Mouse (Mus musculus): ENCODE results near the gene C4b.
"Not testable (repeated sequence)": the region's sequence is repeated elsewhere in the genome, so short reads cannot be mapped to it uniquely, and the experiment has no call there.

DNA sequence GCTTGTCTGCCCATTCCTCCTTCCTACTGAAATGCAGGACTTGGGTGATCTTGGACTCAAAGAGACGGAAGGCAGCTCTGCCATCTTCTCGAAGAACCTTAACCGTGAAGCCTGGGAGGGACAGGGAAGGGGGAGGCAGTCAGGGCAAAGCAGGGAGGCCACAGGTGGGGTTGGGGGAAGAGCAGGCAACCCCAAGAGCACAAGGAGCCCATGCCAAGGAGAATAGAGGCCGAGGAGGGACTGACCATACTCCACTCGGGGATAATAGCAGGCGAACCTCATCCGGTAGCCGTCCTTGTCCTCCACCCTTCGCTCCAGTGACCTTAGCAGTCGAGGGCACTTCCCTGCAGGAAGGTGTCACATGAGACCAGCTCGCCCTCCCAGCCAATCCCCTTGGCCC is 14.5 kb downstream of the C4b start:
- not testable (repeated sequence) for TF ChIP-seq EP300, CTCF (IDR thresholded peaks at IDR 0.05; ENCODE audit: low read depth)
